Mouse (Mus musculus) E14TG2a.4 (cell line): ENCODE data around the gene Mansc1.

Experiments used
- H3K27me3 ChIP-seq: 2 replicates; pipeline ENCODE4 v1.6.1; 2014; ENCODE audit warnings: low read length, control low read depth; ENCODE audit not compliant: insufficient read depth
- H3K36me3 ChIP-seq: 2 replicates; pipeline ENCODE4 v1.6.1; 2014; ENCODE audit warnings: low read length, control low read depth; ENCODE audit not compliant: insufficient read depth
- H3K4me1 ChIP-seq: replicated peaks from 2 replicates; pipeline ENCODE4 v1.6.1; 2014; ENCODE audit warnings: low read depth, low read length, control low read depth
- H3K4me3 ChIP-seq: replicated peaks from 2 replicates; pipeline ENCODE4 v1.5.1; 2014; ENCODE audit warnings: mild to moderate bottlenecking, low read length
- H3K9me3 ChIP-seq: 2 replicates; pipeline ENCODE4 v1.6.1; 2014; ENCODE audit warnings: low read length, control low read depth
- CTCF ChIP-seq: conservative IDR thresholded peaks from 2 replicates; pipeline ENCODE4 v1.5.1; 2014; ENCODE audit warnings: low read length
- NANOG ChIP-seq: IDR thresholded peaks from 2 replicates; pipeline ENCODE4 v1.6.1; 2014; ENCODE audit warnings: borderline replicate concordance, low read length, mixed read lengths
- POU5F1 ChIP-seq: IDR thresholded peaks from 2 replicates; pipeline ENCODE4 v1.6.1; 2014; ENCODE audit warnings: low read length, borderline replicate concordance

The Mansc1 gene

GRCm38 (mm10) chr6:134664573-134664972, 32.3 kb upstream of the Mansc1 start:
- Histone ChIP-seq H3K4me1 (0 out of 2 replicates have a peak, but pooled peaks cover 3% of the 10 kb centered on the region), H3K27me3 (no peaks in the 10 kb centered on the region), H3K36me3 (no peaks in the 10 kb centered on the region), H3K9me3 (no peaks in the 10 kb centered on the region), H3K4me3 (no peak overlapping the region)
- TF ChIP-seq NANOG (no peak), CTCF (no peak), POU5F1 (no peak)

GRCm38 (mm10) chr6:134660714-134661406, 28.6 kb upstream of the Mansc1 start:
- H3K4me1 ChIP-seq = peaks cover 7% of the 10 kb centered on the region

GRCm38 (mm10) chr6:134659108-134659958, 27.0 kb upstream of the Mansc1 start:
- TF ChIP-seq CTCF (peak; percentile 52), POU5F1 (no peak), NANOG (no peak)
- no peaks in the 10 kb centered on the region for H3K27me3 ChIP-seq
- no peak overlapping the region for H3K4me3 ChIP-seq
- H3K36me3 ChIP-seq = no peaks in the 10 kb centered on the region
- H3K9me3 ChIP-seq = no peaks in the 10 kb centered on the region
- H3K4me1 ChIP-seq = peaks cover 7% of the 10 kb centered on the region

More at GRCm38 (mm10) chr6:134660714-134661406, 28.6 kb upstream of the Mansc1 start:
- no peaks in the 10 kb centered on the region for H3K9me3 ChIP-seq
- no peaks in the 10 kb centered on the region for H3K36me3 ChIP-seq
- no peak overlapping the region for H3K4me3 ChIP-seq
- no peaks in the 10 kb centered on the region for H3K27me3 ChIP-seq
- TF ChIP-seq NANOG = no peak
- TF ChIP-seq CTCF = no peak
- TF ChIP-seq POU5F1 = no peak

GRCm38 (mm10) chr6:134656527-134656926, 24.2 kb upstream of the Mansc1 start:
- Histone ChIP-seq H3K36me3 (no peaks in the 10 kb centered on the region), H3K9me3 (no peaks in the 10 kb centered on the region), H3K4me3 (no peak overlapping the region), H3K4me1 (peaks cover 7% of the 10 kb centered on the region), H3K27me3 (no peaks in the 10 kb centered on the region)
- TF ChIP-seq CTCF (no peak), POU5F1 (no peak), NANOG (no peak)

GRCm38 (mm10) chr6:134648356-134648755, 16.1 kb upstream of the Mansc1 start:
- Histone ChIP-seq H3K9me3 (no peaks in the 10 kb centered on the region), H3K36me3 (peaks cover 19% of the 10 kb centered on the region), H3K4me1 (peaks cover 18% of the 10 kb centered on the region), H3K4me3 (no peak overlapping the region), H3K27me3 (no peaks in the 10 kb centered on the region)
- no peak for TF ChIP-seq CTCF
- TF ChIP-seq NANOG = no peak
- TF ChIP-seq POU5F1 = no peak

- H3K4me1 ChIP-seq = peaks cover 19% of the 10 kb centered on the region
- TF ChIP-seq CTCF (no peak), NANOG (no peak), POU5F1 (no peak)
- H3K4me3 ChIP-seq = no peak overlapping the region
- H3K36me3 ChIP-seq = peaks cover 19% of the 10 kb centered on the region
- H3K27me3 ChIP-seq = no peaks in the 10 kb centered on the region
- no peaks in the 10 kb centered on the region for H3K9me3 ChIP-seq
Measured at GRCm38 (mm10) chr6:134647621-134648020, 15.3 kb upstream of the Mansc1 start.

GRCm38 (mm10) chr6:134646835-134647234, 14.5 kb upstream of the Mansc1 start:
- no peaks in the 10 kb centered on the region for H3K27me3 ChIP-seq
- TF ChIP-seq CTCF = no peak
- no peak for TF ChIP-seq NANOG
- TF ChIP-seq POU5F1 = no peak
- peaks cover 27% of the 10 kb centered on the region for H3K4me1 ChIP-seq
- peaks cover 19% of the 10 kb centered on the region for H3K36me3 ChIP-seq
- no peaks in the 10 kb centered on the region for H3K9me3 ChIP-seq
- no peak overlapping the region for H3K4me3 ChIP-seq

GRCm38 (mm10) chr6:134643296-134643695, 11.0 kb upstream of the Mansc1 start:
- H3K27me3 ChIP-seq = no peaks in the 10 kb centered on the region
- H3K9me3 ChIP-seq = no peaks in the 10 kb centered on the region
- H3K4me1 ChIP-seq = peaks cover 32% of the 10 kb centered on the region
- H3K36me3 ChIP-seq = peaks cover 19% of the 10 kb centered on the region
- H3K4me3 ChIP-seq = no peak overlapping the region
- peak; percentile 23 for TF ChIP-seq CTCF
- no peak for TF ChIP-seq NANOG
- no peak for TF ChIP-seq POU5F1
